Mouse (Mus musculus): ENCODE data around the gene Gli3.

Gli3 gene

GRCm38 (mm10) chr13:15670144-15670961, 207.3 kb downstream of the Gli3 start:
- no peak for DNase-seq

GRCm38 (mm10) chr13:15670962-15671313, 207.9 kb downstream of the Gli3 start:
- no peak for DNase-seq

DNA sequence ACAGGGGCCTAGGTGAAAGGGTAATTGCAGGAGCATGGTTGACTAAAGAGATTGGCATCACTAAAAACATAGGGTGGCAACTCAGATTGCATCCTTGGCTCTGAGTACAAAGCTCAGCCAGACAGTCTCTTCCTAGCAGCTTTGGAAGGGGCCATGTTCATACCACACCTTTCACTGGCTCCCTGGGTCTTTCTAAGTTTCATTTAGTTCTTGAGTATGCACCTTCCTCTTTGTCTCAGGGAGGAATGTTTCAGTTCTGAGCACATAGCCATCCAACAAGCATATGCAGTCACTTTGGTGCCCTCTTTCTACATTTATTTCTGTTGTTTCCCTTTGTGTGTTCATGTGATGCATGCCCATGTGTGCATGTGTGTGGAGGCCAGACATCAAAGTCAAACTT, 212.4 kb downstream of the Gli3 start:
- DNase-seq, result no peak

DNA sequence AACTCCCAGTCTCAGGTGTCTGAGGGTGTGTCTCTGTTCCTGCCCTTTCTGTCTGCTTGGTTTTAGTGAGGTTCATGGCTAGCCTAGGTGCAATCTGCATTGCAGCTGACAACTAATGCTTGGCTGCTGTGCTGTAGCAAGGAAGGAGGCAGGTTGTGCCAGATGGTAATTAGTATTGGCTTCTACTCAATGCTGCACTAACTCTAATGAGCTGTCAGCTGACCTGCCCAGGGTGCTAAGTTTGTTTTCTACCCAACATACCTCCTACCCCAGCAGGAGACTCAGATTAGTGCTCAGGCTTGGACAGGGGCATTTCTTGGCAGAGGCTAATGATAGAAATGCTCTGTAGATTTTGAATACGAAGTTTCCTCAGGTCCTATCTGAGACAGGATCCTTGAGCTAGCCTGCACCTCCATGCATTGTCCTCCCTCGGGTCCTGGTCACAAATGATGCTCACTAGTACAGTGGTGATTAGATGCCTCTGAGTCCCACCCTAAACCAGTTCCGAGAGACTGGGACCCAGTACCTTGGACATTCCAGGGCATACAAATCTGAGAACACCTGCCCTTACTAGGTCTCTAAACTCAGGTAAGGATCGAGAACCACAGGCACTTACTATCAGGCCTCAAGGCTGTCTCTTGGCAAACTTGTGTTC, 214.2 kb downstream of the Gli3 start:
- DNase-seq, result no peak

DNA sequence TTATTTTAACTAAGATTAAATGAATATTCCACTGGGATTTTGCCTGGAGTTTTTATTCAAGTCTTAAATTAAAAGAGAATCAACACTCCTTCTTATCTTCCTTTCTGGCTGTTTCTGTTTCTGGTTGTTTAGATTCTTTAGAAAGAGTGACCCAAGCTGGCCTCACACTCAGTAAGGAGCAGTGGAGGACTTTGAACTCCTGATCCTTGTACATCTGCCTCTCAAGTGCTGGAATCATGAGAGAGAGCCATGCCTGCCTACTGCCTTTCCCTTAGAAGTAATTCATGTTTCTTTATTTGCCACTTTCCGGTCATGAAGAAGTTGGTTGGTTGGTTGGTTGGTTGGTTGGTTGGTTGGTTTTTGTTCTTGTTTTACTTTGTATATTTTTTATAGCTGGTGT, 218.5 kb downstream of the Gli3 start:
- DNase-seq, result no peak

DNA sequence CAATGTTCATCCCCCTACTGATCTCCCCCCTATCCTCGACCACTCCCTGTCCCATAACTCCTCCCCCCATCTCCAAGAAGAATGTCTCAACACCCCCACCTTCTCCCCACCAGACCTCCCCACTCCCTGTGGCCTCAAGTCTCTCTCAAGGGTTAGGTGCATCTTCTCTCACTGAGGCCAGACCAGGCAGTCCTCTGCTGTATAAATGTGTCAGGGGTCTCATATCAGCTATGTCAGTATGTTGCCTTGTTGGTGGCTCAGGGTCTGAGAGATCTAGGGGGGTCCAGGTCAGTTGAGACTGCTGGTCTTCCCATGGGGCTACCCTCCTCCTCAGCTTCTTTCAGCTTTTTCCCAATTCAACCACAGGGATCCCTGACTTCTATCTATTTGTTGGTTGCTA, 220.0 kb downstream of the Gli3 start:
- DNase-seq, result no peak

GRCm38 (mm10) chr13:15688074-15688825, 225.2 kb downstream of the Gli3 start:
- DNase-seq, result no peak

DNA sequence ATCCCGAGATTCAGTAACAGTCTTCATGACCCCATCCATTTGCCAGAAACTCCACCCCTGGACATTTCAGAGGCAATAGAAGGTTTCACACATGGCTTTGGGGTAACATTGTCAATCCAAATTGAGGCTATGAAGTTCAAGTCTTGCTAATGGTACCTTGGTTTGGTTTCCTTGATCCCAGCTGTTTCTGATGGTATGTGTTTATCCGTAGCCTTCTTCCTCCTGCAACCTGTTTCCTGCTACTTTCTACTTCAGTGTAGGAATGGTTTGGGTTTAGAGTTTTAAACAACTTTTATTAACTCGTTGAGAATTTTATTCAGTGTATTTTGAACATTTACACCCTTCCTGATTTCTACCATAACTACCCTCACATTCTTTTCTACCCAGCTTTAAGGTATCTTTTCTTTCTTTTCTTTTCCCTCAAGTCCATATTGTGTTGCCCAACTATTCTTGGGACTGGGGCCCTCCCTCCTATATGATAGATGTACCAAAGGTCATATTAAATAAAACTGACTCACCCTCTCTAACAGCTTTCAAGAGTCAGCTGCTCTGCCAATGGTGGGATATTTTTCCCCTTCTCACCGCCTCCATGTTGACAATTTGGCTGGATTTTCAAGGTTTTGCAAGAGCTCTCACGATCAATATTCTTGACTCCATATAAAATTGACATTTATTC, 225.9 kb downstream of the Gli3 start:
- DNase-seq, result no peak

DNA sequence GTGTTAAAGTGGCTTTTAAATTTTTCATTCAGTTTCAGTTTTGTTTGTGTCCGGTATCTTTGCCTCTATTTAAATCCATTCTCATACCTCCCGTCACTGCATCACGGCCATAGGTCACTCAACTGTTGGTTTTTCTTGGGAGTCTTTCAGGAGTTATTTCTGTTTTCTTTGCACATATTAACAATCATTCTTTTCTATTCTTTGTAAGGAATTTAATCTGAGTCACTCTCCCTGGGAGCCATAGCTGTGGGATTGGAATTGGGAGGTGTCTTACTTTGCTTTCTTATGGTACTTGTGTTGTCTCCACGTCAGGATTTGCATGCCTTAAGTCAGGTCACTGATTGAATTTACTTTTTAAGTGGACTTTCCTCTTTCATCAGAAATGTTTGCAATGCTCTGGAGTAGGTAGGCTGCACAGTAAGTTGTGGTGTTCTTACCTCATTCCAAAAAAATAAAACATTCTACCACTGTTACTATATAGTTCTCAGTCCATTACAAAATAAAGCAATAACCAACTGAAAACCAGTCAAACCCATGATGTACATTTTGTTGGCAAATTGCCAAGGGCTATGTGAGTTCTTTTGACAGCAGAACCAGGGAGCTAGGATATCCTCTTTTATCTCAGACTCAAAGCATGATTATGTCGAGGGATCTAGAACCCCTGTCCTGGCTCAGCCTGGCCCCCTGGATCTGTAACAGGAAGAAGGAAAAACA, 228.9 kb downstream of the Gli3 start:
- DNase-seq, result no peak

DNA sequence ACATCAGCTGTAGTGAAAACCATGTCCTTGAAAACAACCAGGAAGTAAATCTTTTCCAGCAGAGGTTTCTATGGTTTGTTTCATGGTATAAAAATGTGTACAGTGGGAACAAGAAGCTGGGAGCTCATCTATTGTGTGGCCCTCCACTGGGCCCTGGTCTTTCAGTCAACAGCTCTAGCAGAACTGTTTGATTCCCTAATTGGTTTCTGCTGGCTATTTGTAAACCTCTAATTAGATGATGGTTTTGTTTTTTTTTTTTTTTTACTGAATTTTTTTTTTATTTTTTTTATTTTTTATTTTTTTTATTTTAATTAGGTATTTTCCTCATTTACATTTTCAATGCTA, 229.4 kb downstream of the Gli3 start:
- DNase-seq, result no peak

DNA sequence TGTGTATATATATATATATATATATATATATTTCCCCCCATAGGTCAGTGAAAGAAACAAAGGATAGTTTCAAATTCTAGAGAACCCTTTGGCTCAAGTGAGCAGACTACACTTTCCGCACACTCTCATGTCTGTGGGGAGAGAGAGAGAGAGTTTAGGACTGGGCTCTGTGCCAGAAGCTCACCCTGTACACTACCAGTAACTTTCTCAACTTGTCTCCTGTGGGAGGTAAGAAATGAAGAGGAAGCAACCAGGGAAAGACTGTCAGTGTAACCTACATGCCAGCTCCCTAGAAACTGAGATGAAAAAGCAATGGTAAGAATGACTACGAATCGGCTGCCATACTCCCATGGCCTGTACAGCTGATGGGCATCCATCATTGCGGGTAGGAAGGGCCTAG, 235.2 kb downstream of the Gli3 start:
- no peak for DNase-seq

- no peak for DNase-seq
Observed at GRCm38 (mm10) chr13:15699116-15699515, 236.1 kb downstream of the Gli3 start.

DNA sequence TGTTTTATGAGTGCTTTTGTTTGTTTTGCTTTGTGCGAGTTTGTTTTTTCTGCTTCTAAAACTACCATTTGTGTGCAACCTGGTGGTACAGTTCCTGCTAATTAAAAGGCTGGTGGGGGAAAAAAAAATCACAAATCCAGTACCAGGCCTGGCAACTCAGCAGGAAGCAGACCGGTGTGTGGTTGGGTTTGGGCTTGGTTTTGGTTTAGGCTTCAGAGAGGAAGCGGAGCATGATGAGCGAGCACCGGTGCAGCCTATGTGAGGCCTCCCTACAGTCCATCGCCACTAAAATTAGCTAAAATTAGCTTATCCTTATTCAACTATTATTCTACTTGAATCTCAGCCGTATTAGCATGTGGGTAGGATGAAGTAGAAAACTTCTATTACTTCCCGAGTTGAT, 241.6 kb downstream of the Gli3 start:
- DNase-seq, result no peak

- no peak for DNase-seq
Observed at GRCm38 (mm10) chr13:15707481-15707881, 244.4 kb downstream of the Gli3 start.

DNA sequence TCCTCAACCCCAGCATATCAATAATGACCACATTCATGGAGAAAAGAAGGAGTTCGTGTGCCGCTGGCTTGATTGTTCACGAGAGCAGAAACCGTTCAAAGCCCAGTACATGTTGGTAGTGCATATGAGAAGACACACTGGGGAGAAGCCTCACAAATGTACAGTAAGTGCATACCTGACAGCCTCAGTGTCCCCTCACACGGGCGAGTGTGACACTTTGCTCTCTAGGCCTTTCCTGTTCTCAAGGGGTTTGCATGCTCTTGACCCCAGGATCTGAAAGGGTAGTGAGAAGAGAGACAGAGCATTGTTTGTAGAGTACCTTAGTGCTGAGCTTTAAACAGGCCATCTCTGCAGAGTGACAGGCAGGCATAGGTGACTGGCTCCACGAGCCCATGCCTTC, 250.5 kb downstream of the Gli3 start:
- no peak for DNase-seq

DNA sequence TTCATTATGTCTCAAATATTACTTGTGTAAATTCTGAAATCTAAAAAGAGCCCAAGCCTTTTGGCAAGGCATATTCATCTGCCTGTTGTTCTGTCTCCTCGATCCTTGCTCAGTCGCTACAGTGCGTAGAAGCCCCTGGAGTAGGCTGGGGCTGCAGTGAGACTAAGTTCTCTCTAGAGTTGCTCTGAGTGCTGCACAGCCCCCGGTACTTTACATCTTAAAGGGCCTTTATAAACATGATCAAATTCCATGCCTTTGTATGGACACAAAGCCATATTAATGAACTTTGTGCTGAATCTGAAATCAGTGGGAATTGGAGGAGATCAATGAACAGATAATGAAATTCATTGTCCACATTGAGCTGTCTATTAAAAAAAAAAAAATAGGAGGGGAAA, 251.3 kb downstream of the Gli3 start:
- no peak for DNase-seq

- peak; percentile 25 for DNase-seq
Observed at GRCm38 (mm10) chr13:15714726-15715437, 251.8 kb downstream of the Gli3 start.

- no peak for DNase-seq
Observed at GRCm38 (mm10) chr13:15721446-15721845, 258.4 kb downstream of the Gli3 start.

GRCm38 (mm10) chr13:15722766-15723379, 259.8 kb downstream of the Gli3 start:
- DNase-seq, result no peak

GRCm38 (mm10) chr13:15724723-15725122, 261.7 kb downstream of the Gli3 start:
- no peak for DNase-seq

- peak; percentile 40 for DNase-seq
Observed at GRCm38 (mm10) chr13:15741771-15742170, 278.7 kb downstream of the Gli3 start.

DNA sequence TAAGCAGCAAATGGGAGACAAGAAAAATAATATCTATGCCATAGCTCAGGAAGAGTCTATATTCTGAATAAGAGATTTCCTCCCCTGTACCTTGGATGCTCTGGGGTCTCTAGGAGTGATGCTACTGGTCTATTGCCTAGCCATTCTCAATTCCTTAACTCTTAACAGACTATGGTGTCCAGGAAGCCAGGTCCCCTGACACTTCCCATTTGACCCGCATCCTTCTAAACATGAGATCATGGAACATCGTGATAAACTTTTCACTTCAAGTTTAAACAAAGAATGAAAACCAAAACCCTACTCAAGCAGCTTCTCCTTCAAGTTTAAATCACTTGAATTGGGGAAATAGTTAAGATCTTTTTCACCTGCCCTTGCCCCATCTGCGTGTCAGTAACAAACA, 279.3 kb downstream of the Gli3 start:
- no peak for DNase-seq
